Mouse (Mus musculus) E14TG2a.4 (cell line): ENCODE results near the gene Nxn.

Experiments
- CTCF ChIP-seq: conservative IDR thresholded peaks from 2 replicates; pipeline ENCODE4 v1.5.1; 2014; ENCODE audit warnings: low read length
- POU5F1 ChIP-seq: IDR thresholded peaks from 2 replicates; pipeline ENCODE4 v1.6.1; 2014; ENCODE audit warnings: low read length, borderline replicate concordance

DNA sequence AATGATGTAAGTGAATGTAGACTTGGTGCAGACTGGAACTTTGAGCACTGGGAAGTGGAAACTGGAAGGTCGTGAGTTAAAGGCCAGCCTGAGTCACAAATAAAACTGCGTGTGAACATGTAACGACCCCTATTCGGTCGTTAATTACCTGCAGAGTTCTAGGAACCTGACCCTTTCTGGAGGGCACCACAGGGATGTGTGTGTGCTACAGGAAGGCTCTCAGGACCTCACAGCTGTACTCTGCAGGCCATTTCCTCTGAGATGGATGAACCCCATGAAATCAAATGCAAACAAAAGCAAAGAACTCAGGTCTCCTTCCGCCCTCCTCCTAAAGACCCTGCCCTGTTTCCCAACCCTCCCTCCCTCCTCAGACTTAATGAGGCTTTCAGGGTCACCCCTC, 89.9 kb downstream of the Nxn start:
- no peak for TF ChIP-seq CTCF
- TF ChIP-seq POU5F1: no peak
